Mouse (Mus musculus) megakaryocyte, adult 5-6 weeks (primary cell): ENCODE results near the gene Mtfr2. TPM values are rescaled to one million over a fixed set of nuclear protein-coding genes. Genes with fewer than 3 reads are reported as not detected.
A peak's percentile ranks its signal among the peaks of the same experiment; 100 is the strongest.

ENCODE experiments used
- ATAC-seq: 2 replicates; pipeline ENCODE4 v1.8.0; 2016; ENCODE audit warnings: mild to moderate bottlenecking, inconsistent platforms; ENCODE audit not compliant: poor library complexity, severe bottlenecking
- total RNA-seq, 2 experiments: library from RNA; stranded (forward) in 1 of 2; stranded (reverse) in 1 of 2; fragments of 153-499, 151-499 nt in 1 of 2; fragments of 221-1000, 200-1000 nt in 1 of 2; gene quantifications; 2 replicates each; pipeline versions ENCODE4 v1.2.3 to v1.2.4; 2015 to 2017

Gene Mtfr2
- total RNA-seq (2015) (80.0 and 90.2 TPM in 2 replicates), total RNA-seq (2017) (13.3 and 18.5 TPM in 2 replicates)

DNA sequence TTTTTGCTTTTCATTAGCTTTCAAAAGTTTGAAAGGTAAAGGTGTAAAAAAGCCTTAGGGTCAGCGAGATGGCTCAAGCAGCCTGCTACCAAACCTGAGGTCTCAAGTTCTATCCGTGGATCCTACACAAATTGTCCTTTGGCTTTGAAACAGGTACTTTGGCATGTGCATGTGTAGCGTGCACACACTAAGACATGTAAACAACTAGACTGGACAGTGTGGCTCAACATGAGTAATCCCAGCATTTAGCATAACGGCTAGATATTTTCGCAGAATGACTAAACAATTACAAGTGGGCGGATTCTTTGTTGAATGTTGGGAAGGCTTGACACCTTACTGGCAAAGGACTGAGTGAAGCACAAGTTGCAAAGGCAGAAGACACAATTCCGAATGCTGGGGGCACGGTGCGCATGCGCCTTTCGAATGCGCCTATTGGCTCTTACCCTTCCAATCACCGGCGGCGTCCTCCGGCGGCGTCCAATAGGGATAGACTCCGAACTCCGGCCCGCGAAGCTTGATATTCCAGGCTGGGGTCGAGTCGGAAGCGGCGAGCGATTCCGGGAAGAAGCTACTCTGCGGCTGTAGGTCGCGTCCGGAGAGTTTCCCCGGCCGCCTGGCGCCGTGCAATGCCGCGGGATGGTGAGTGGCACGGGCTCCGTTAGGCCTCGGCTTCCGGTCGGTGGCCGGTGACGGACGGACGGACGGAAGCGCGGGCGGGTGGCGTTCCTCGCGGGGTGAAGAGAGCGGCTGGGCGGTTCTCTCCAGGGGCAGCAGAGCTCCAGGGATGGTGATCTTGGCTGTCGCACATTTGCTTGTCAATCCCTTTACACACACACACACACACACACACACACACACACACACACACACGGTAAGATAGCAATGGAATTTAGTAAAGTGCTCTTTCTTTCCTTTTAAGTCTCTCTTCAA lies at the start of gene Mtfr2:
Gene Mtfr2 (plus strand): TSS at position 486 of the 930 bp plus-strand sequence.
- peak; percentile 90 for ATAC-seq

DNA sequence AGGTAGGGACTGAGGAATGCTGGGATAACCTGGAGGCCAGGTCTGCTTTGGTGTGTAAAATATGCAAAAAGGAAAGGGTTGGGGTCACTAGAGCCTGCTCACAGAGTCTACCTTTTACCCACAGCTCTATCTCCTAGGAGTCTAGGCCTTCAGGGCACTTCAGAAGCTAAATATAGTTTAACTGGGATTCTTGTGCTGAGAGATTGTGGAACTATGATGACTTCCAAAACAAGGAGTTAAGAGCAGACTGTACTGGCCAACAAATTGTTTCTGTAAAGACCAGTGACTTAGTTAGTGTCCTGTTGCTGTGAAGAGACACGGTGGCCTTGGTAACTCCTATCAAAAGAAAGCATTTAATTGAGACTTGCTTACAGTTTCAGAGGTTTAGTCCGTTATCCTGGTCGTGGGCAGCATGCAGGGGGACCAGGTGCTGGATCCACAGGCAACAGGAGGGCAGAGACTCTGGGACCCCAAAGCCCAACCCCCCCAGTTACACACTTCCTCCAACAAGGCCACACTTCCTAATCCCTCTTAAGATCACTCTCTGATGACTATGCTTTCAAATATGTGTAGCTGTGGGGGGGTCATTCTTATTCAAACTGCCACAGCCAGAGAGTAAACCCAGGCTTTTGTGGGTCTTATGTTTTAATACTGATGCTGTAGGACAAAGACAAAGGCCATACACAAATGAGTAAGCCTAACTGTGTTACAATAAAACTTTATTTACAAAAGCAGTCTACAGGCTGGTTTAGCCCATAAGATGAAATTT lies 49.2 kb upstream of the Mtfr2 start:
- ATAC-seq, result no peak

DNA sequence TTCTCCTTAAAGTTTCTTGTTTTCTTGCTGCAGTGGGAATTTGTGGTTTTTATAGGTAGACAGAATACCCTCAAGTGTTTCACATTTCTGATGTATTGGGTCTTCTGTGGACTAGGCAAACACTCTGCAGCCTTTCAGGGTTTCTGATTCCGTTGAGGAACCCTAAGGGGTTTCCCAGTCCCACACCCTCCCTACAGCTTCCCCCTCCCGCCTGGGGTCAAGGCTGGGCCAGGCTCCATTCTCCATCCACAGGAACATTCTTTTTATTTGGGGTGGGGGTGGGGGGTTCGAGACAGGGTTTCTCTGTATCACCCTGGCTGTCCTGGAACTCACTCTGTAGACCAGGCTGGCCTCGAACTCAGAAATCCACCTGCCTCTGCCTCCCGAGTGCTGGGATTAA lies 48.5 kb upstream of the Mtfr2 start:
- no peak for ATAC-seq

DNA sequence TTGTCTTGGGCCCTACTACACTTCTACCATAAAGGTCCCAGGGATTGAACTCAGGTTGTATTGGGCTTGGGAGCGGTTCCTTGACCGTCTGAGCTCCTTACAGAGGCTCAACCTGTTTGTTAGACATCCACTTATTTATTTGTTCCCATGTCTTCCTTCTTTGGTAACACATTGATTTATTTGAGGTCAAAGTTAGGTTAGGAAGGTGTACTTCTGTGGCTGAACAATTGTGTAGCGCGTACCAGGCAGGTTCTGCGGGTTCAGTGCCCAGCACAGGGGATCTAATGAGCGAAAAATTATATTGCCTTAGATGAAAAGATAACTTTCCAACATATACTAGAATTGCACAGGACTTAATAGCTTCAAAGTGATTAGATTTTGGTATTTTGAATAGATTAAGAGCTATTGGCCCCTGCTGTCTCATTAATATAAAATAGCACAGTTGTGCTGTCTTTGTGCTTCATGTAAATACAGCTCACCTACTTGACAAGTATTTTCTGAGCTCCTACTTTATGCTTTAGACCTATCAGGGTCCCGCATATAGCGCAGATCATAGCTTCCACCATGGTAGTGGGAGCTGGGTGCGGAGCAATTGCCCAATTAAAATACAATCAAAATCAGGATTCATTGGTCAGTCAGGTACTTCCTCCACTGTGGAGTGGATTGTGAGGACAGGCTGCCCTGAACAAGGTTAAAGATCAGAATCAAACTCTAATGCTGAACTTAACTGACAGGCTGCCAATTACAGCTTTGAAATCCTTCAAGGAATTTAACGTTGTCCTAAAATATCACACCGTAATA lies 36.4 kb upstream of the Mtfr2 start:
- ATAC-seq, result no peak

DNA sequence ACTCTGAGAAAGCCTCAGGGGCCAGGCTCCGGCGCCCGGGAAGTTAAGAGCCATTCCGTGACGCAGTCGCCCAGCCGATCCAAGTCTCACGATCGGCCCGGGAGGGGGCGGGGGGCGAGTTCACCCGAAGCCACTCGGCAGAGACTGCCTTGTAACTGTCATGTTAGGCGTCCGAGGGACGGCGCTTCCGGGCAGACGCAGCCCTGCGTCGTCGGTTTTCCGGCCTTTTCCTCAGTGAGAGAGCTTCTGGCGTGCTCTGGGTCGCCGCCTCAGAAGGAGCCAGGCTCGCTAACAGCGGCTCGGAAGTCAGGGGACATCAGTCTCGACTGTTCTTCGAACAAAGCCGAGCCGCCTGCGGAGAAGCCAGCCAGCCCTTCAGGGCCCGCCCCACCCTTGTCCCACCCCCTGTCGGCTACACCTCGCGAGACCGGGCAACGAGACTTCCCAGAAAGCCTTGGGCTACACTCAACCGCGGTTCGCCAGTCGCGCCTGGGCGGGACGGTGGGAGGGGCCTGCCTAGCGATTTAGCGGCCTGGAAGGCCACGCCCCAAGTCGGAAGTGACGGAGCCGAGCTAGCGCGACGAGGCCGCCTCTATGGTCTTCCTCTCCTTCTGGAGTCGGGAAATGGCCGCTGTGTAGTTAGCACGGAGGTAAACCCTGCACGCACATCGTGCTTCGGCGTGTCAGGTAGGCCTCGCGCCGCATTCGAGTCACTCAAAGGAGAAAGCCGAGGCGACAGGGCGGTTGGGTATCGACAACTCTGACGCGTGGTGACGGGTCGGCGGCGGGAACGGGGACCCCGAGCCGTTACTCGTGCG lies 35.4 kb upstream of the Mtfr2 start, which contains the start of gene Bclaf1:
Gene Bclaf1 (plus strand): TSS at position 552 of the 818 bp plus-strand sequence.
- ATAC-seq, result peak; percentile 82

DNA sequence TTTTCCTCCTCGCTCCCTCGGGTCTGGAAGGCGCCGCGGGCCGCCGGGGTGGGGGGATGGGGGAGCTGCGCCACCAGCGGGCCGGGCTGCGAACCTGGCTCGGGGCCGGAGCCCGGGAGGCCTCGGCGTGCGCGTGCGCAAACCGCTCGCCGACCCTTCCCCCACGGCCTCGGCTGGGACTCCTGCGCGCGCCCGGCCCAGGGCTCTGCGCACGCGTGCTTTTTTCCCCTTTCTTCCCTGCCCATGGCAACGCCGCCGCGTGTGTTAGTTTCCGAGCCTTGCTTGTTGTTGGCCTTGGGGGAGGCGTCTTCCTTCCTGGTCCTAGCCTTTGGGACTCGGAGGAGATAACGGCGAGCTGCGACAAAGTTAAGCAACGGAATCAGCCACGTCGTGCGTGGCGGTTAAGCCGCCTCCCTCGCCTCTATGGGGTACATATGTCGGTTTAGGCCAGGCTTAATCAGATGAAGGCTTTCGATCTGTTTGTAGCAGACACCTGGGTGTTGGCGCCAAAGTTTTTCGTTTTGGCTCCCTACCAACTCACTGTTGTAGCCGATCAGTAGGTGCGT lies 34.8 kb upstream of the Mtfr2 start:
- peak; percentile 42 for ATAC-seq

DNA sequence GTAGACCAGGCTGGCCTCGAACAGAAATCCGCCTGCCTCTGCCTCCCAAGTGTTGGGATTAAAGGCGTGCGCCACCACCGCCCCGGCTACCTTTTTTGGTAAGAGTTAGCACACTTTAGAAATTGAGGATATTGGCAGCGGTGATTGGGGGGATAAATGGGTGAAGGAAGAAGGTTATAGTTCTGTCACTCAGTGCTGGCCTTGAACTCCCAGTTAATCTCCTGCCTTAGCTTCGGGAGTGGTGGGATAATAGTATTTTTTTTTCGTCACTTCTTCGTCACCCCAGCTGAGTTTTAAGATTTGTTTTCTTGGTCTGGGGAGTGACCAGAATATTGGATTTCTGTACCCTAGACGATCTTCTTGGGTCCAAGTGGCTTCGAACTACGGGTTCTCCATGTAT lies 34.1 kb upstream of the Mtfr2 start:
- no peak for ATAC-seq

DNA sequence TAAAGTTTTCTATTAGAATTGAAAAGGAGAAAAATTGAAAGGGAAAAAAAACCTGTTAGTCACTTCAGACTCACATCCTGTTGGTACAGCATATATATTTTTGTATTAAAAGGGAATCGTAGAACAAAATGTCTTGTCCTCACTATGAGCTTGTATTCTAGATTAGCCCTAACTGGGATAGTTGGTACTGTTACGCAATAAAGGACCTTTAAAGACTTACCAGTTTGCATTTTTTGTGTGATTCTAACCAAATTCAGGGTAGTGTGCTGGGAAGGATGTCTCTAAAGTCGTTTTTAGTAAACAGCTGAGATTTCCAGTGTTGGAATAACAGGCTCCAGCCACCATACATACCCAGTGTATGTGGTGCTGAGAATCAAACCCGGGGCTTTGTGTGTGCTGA lies 33.6 kb upstream of the Mtfr2 start:
- ATAC-seq, result no peak

DNA sequence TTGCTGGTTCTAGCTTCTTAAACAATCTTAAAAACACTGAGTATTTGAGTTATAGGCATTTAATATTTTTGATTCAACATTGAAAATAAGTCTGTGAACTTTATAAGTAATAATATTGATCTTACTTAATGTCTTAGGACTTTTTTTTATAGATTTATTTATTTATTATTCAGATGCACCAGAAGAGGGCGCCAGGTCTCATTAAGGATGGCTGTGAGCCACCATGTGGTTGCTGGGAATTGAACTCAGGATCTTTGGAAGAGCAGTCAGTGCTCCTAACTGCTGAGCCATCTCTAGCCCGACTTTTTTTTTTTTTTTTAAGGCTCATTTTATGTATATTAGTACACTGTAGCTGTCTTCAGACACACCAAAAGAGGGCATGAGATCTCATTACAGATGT lies 32.8 kb upstream of the Mtfr2 start:
- no peak for ATAC-seq

DNA sequence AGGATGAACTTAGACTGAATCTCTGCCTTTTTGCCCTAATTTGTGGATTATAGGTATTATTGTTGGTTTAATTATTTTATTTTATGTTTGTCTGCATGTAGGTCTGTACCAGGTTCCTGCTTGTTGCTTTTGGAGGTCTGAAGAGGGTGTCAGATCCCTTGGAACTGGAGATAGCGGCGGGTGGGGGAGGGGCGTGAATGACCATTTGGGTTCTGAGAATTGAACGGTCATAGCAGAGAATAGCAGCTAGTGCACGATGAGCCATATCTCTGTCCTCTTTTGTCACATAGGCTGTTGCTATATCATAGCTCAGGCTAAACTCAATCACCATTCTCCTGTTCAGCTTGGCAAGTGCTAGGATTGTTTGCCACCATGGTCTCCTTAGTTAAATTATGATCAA lies 30.1 kb upstream of the Mtfr2 start:
- ATAC-seq, result no peak

DNA sequence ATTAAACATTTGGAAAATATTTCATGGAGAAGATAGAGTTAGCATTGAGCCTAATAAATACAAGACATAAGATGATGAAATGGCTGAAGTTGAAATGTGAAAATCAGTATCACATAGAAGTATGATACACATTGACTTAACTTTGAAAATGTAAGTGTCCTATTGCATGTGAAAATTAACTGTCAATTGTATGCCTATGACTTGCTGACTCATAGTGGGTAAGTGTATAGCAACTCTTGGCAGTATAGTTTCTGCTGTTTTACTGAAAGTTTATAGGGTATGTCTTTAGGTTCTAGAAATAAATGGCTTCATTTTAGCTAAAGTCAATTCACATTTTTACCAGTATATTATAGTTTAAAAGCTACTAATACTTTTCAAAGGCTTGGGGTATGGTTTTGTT lies 21.3 kb upstream of the Mtfr2 start:
- ATAC-seq, result no peak

DNA sequence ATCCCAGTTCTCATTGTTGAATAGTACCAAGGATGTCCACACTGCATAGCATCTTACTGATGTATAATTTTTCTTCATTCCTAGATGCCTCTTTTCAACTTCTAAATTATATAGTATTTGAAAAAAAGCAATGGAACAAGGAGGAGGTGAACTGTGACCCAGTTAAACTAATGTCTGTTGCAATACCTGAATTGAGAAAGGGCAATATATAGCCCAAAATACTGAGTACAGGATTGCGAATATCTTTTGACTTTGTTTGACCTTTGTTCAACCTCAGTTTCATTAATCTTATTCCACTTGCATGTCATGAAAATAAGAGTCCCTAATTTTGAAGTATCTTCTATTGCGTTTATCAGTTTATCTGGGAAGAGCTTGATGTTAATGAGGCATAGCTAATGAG lies 16.3 kb upstream of the Mtfr2 start:
- ATAC-seq, result no peak

DNA sequence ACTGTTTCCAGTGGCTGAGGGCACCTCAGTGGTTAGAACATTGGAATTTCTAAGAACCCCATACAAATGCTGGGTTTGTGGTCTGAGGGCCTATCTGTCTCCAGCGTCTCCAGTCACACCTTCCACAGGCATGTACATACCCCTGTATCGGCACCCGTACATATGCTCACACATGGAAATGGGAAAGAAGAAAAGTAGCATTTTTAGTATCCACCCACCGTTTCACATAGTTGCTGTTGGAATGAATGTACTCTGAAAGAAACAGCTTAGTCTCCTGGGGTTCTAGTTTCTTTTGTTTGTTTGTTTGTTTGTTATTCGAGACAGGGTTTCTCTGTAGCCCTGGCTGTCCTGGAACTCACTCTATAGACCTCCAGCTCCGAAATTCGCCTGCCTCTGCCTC lies 9.7 kb upstream of the Mtfr2 start:
- no peak for ATAC-seq

DNA sequence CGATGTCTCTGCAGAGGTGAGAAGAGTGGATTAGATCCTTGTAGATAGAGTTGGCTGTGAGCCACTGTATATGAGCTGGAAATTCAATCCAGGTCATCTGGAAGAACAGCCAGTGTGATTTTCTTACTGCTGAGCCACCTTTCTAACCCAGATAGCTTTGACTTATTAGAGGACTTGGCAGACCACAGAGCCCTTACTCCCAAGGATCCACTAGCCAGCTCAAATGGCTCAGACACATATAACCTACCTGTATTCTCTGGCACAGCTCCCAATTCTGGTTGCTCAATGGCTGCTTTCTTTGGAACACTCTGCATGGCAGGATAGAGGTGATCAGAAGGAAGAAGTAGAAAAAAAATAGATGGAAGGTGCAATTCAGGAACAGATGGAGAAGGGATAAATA lies 1.8 kb upstream of the Mtfr2 start:
- no peak for ATAC-seq

DNA sequence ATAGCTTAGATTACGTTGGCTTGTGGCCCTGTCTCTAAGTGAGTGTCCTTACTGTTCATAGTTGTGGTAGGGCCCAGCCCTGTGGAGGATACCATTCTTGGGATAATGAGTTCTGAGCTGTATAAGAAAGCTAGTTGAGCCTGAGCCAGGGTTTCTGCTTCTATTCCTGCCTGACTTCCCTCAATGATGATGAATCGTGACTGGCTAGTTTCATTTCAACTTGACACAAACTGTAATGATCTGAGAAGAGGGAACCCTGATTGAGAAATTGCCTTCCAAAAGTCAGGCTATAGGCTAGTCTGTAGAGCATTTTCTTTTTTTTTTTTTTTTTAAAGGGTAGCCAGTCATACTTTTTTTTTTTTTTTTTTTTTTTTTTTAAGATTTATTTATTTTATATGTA lies 1.3 kb downstream of the Mtfr2 start:
- ATAC-seq, result peak; percentile 58

DNA sequence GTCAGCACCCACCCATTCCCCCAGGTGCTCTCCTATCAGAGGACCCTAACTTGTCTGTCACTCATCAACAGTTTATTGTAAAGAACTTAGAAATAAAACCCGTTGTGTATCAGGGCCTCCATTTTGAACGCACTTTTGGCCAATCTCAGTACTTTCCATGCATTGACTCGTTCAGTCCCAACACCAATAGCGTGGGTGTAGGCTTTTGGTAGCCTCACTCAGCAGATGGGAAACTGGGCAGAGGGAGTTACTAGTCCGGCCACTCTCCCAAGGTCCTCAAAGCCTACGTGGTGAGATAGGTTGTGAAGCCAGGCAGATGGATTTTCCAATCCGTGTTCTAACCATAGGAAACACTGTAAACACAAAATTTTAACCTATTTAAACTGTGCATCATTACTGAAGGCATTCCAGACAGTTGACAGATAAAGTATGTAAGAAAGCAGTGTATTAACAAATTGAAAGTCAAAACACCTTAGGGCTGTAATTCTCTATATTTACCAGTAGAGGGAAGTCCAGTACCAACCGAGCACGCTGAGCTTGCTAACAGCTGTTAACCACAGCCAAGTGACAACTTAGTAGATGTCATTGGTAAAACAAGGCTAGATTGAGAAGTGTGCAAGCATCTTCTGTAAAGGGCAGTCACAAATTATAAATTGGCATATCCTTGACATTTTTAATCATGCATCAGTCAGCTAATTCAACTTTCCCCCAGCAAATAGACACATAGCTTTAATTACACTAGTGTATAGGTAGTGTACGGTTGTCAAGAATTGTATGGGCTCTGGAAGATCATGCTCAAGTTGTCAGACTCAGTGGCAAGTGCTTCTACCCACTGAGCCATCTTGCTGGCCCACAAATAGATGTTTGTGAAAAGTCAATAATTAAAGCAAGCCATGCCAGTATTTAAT lies 14.2 kb downstream of the Mtfr2 start:
- ATAC-seq, result peak; percentile 90

DNA sequence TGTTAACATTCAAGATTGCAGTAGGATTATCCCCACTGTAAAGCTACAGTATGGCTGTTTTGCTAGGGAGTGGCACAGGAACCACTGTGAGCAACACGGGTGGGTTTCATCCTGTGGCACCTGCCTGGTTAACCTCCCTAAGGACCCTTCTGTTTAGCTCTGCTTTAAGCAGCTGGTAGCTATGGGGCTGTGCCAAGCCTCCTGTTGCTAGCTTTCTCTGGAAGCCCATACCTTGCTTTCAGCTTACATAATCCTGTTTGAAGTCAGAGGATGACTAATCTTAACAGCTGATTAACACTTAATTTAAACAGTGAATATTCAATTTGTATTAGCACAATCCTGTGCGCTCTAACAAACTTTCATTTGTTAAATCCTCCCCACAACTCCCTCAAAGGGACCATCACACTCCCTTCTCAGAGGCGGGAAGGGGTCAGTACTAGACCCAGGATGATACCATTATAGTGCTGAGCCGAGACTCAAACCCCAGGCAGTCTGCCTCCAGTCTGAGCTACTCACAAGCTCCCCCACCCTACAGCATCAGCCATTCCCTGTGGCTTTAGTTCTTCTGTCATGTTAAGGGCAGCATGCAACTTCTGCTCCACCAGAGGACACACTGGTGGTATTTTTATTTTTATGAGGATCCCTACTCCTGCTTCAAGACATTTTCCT lies 15.0 kb downstream of the Mtfr2 start:
- ATAC-seq, result no peak

DNA sequence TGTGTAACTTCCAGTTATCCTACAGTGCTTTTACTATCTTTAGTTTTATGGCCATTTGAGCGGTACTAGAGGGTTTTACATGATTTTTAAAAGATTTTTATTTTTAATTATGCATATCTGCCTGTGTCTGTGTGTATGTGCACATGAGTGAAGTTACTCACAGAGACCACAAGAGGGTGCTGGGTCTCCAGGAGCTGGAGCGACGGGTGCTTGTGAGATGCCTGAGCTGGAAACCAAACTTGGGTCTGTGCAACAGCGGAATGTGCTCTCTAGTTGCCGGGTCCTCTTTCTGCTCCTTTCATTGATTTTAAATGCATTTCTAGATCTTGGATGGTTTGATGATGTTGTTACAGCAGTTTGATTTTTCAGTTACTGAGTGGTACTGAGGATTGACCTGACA lies 24.5 kb downstream of the Mtfr2 start:
- ATAC-seq, result no peak
